Mouse (Mus musculus) heart, embryonic 14.5 days (tissue): Measurements from ENCODE around the gene Rnf7. TPM values are rescaled to one million over a fixed set of nuclear protein-coding genes. Genes with fewer than 3 reads are reported as not detected.

ENCODE experiments used
- ATAC-seq: fragments of 200-750 bp; cut with Nextera tagmentation; 2 replicates; pipeline ENCODE4 v1.8.0; 2017; ENCODE audit warnings: low read depth, moderate TSS enrichment; ENCODE audit not compliant: insufficient number of reproducible peaks, insufficient read depth, low FRiP score
- H3K27ac ChIP-seq, 2 experiments: fragments of 200-500 bp in 1 of 2; fragments of 300-500 bp in 1 of 2; sonication (generic) in 1 of 2; replicated peaks in 1 of 2; 2 replicates each; pipeline ENCODE4 v1.5.1; 2012 to 2014; ENCODE audit warnings: low read depth in 2 of 2, low read length in 2 of 2, control low read depth in 1 of 2, mild to moderate bottlenecking in 1 of 2, mixed read lengths in 1 of 2; ENCODE audit not compliant: control insufficient read depth in 1 of 2, insufficient read depth in 1 of 2
- H3K27me3 ChIP-seq: fragments of 300-500 bp; sonication (generic); 2 replicates; pipeline ENCODE4 v1.6.1; 2014; ENCODE audit warnings: mild to moderate bottlenecking, low read length, control low read depth; ENCODE audit not compliant: control insufficient read depth, insufficient read depth
- H3K36me3 ChIP-seq: fragments of 300-500 bp; sonication (generic); 2 replicates; pipeline ENCODE4 v1.6.1; 2014; ENCODE audit warnings: mild to moderate bottlenecking, control low read depth, low read length, mixed read lengths; ENCODE audit not compliant: control insufficient read depth, insufficient read depth
- H3K4me1 ChIP-seq, 2 experiments: fragments of 200-500 bp in 1 of 2; fragments of 300-500 bp in 1 of 2; sonication (generic) in 1 of 2; 2 replicates each; pipeline ENCODE4 v1.6.1; 2012 to 2014; ENCODE audit warnings: low read length in 2 of 2, control low read depth in 1 of 2, mixed read lengths in 1 of 2; ENCODE audit not compliant: control insufficient read depth in 2 of 2, insufficient read depth in 2 of 2
- H3K4me2 ChIP-seq: fragments of 300-500 bp; sonication (generic); 2 replicates; pipeline ENCODE4 v1.6.1; 2014; ENCODE audit warnings: mild to moderate bottlenecking, low read length
- H3K4me3 ChIP-seq, 2 experiments: fragments of 200-500 bp in 1 of 2; fragments of 300-500 bp in 1 of 2; sonication (generic) in 1 of 2; 2 replicates each; pipeline ENCODE4 v1.5.1; 2012 to 2014; ENCODE audit warnings: low read length in 2 of 2, mild to moderate bottlenecking in 2 of 2, control low read depth in 1 of 2, low read depth in 1 of 2, moderate library complexity in 1 of 2; ENCODE audit not compliant: control insufficient read depth in 1 of 2, insufficient read depth in 1 of 2
- H3K9ac ChIP-seq: fragments of 300-500 bp; sonication (generic); 2 replicates; pipeline ENCODE4 v1.6.1; 2014; ENCODE audit warnings: mild to moderate bottlenecking, low read length
- H3K9me3 ChIP-seq: fragments of 300-500 bp; sonication (generic); 2 replicates; pipeline ENCODE4 v1.6.1; 2016; ENCODE audit warnings: low read length, control low read depth; ENCODE audit not compliant: control insufficient read depth
- WGBS: fragments of 180-500 bp; shearing (Covaris S2); extraction: QIAGEN DNeasy Blood & Tissue Kit; methylation state at CpG from one replicate; pipeline ENCODE4 v1.1.7; 2014; 5-methylcytosine and 5-hydroxymethylcytosine counted together
- polyA plus RNA-seq: library from polyadenylated mRNA; unstranded; fragments of >200 nt; fragmentation: Nextera tagmentation; extraction: Ambion mirVana; gene quantifications from 2 replicates; pipeline ENCODE4 v1.2.1, GENCODE M21; 2014

Rnf7 gene
- polyA plus RNA-seq, 1 experiment from 2014 or later: 257 TPM

DNA sequence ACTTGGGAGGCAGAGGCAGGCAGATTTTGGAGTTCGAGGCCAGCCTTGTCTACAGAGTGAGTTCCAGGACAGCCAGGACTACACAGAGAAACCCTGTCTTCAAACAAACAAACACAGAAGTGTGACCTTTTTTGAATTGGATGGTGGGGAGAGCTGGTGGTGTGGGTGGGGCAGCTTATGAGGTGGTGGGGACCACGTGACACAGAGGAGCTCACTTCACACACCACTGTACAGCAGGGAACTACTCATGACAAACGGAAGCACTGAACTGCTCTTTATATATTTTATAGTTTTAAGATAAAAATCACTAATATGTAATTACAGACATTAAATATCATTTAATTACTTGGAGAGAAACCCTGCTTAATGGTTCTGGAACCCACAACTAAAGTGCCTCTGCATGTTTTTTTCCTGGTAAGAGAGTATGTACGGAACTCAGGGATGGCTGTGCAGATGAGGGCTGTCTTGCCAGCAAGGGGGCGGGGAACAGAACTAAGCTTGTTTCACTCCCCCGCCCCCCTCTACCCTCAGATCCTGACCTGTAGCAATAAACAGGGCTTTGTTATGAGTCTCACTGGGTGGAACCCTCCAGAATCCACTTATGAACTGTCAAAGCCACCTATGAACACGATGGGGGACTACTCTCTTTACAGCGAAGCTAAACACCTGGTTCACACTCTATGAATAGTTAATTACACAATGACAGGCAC, 8.8 kb downstream of the Rnf7 start:
- Histone ChIP-seq H3K4me1 (no peaks in the 10 kb centered on the region), H3K9ac (no peak overlapping the region), H3K27me3 (no peaks in the 10 kb centered on the region), H3K36me3 (peaks cover 66% of the 10 kb centered on the region), H3K9me3 (no peaks in the 10 kb centered on the region), H3K4me3 (no peak overlapping the region), H3K27ac (no peak overlapping the region), H3K4me2 (no peak overlapping the region)
- WGBS: 63% methylated on average over 8 of the region's 8 CpGs
- ATAC-seq: no peak

GRCm38 (mm10) chr9:96463708-96464107, 14.8 kb downstream of the Rnf7 start:
- Histone ChIP-seq H3K27me3 (no peaks in the 10 kb centered on the region), H3K9ac (no peak overlapping the region), H3K36me3 (peaks cover 49% of the 10 kb centered on the region), H3K27ac (no peak overlapping the region), H3K4me2 (no peak overlapping the region), H3K4me1 (no peaks in the 10 kb centered on the region), H3K9me3 (0 out of 2 replicates have a peak, but pooled peaks cover 8% of the 10 kb centered on the region), H3K4me3 (no peak overlapping the region)
- no peak for ATAC-seq
- 60% methylated on average over 10 of the region's 10 CpGs for WGBS

- H3K4me3 ChIP-seq: no peak overlapping the region
- H3K9me3 ChIP-seq: 0 out of 2 replicates have a peak, but pooled peaks cover 8% of the 10 kb centered on the region
- H3K4me1 ChIP-seq: no peaks in the 10 kb centered on the region
- WGBS: 33% methylated on average over 1 of the region's 1 CpGs
- H3K27ac ChIP-seq: no peak overlapping the region
- no peak for ATAC-seq
- no peaks in the 10 kb centered on the region for H3K27me3 ChIP-seq
- no peak overlapping the region for H3K4me2 ChIP-seq
- no peak overlapping the region for H3K9ac ChIP-seq
- H3K36me3 ChIP-seq: peaks cover 29% of the 10 kb centered on the region
Observed at GRCm38 (mm10) chr9:96461607-96462006, 16.9 kb downstream of the Rnf7 start.

DNA sequence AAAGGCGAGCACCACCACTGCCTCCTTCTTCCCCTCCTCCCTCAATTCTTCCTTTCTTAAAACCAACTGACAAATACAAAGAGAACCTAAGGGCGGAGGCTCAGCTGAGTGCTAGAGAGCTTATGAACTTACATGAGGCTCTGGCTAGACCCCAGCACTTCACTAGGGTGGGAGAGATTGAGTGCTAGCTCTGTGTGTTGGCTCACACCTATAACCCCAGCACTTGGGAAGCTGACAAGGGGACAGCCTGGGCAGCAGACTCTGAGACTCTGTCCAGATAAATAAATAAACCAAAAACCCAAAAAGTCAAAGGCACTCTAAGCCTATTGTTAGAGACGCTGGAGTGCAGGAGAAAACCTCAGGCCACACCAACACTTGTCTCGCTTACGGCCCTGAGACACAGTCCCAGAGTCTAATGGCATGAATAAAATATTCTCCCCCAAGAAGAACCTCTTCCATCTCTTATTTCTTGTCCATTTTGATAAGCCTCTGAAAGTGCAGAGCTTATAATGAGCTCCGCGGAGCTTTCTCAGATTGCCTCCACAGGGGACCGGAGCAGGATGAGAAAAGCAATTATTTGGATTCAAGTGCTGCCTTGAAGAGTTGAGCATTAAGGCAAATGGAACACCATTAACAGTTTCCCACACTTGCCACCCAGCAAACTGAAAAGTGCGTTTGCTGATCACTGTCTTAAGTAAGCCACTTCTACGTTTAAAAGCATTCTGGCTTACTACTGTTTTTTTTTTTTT, 18.2 kb downstream of the Rnf7 start:
- Histone ChIP-seq H3K4me1 (no peaks in the 10 kb centered on the region), H3K36me3 (peaks cover 20% of the 10 kb centered on the region; the same call in 1 of the 2 replicates), H3K9me3 (0 out of 2 replicates have a peak, but pooled peaks cover 8% of the 10 kb centered on the region), H3K4me2 (no peak overlapping the region), H3K4me3 (no peak overlapping the region), H3K9ac (no peak overlapping the region), H3K27me3 (no peaks in the 10 kb centered on the region), H3K27ac (no peak overlapping the region)
- no peak for ATAC-seq
- 79% methylated on average over 10 of the region's 10 CpGs for WGBS

GRCm38 (mm10) chr9:96455618-96456017, 22.9 kb downstream of the Rnf7 start:
- 76% methylated on average over 8 of the region's 8 CpGs for WGBS
- Histone ChIP-seq H3K36me3 (no peaks in the 10 kb centered on the region), H3K4me2 (no peak overlapping the region), H3K4me1 (peaks cover 9 to 10% of the 10 kb centered on the region in 2 experiments), H3K27me3 (no peaks in the 10 kb centered on the region), H3K9me3 (peaks cover 4% of the 10 kb centered on the region; the same call in 1 of the 2 replicates), H3K27ac (no peak overlapping the region), H3K9ac (no peak overlapping the region), H3K4me3 (no peak overlapping the region)
- ATAC-seq: no peak

DNA sequence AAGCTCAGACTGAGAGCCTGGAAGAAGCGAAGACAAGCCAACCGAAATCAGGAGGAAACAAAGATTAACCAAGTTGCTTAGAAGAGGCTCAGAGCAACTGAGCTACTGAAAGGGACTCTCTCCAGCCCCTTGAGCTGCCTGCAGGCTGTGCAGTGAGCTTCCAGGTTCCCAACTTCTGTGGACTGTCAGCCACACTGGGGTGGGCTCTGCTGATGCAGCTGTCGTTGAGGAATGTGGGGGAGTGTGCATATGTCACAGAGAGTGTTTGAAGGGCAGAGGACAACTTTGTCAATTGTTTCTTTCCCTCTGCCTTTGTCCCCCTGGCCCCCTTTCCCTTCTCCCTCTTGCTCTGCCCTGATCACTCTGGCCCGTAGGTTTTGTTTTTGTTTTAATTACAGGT, 25.5 kb downstream of the Rnf7 start:
- no peak for ATAC-seq

GRCm38 (mm10) chr9:96450900-96451720, 27.4 kb downstream of the Rnf7 start:
- Histone ChIP-seq H3K9me3 (peaks cover 4% of the 10 kb centered on the region; the same call in 1 of the 2 replicates), H3K4me2 (peak overlapping the region; percentile 11; the same call in 1 of the 2 replicates), H3K9ac (no peak overlapping the region), H3K27me3 (no peaks in the 10 kb centered on the region), H3K4me3 (no peak overlapping the region), H3K4me1 (peaks cover 9 to 10% of the 10 kb centered on the region in 2 experiments), H3K27ac (peak overlapping the region; percentile 42 to 84), H3K36me3 (no peaks in the 10 kb centered on the region)
- 16% methylated on average over 12 of the region's 12 CpGs for WGBS
- peak; percentile 82 for ATAC-seq

More for the DNA sequence above, 25.5 kb downstream of the Rnf7 start:
- Histone ChIP-seq H3K27ac (no peak overlapping the region), H3K4me1 (peaks cover 9 to 10% of the 10 kb centered on the region in 2 experiments), H3K27me3 (no peaks in the 10 kb centered on the region), H3K9me3 (peaks cover 4% of the 10 kb centered on the region; the same call in 1 of the 2 replicates), H3K36me3 (no peaks in the 10 kb centered on the region), H3K9ac (no peak overlapping the region), H3K4me3 (no peak overlapping the region), H3K4me2 (no peak overlapping the region)
- WGBS: 74% methylated on average over 4 of the region's 4 CpGs
